ENCODE assay signal across 35 mouse cellular contexts in genomic region chr10:95673351-95673750, GRCm38 (mm10). TPM values are rescaled to one million over a fixed set of nuclear protein-coding genes. Genes with fewer than 3 reads are reported as not detected.
"Had no signal": no experiment of that assay in that cellular context is flagged by ENCODE, and none has a peak within 500 bp of the region (broad histone marks: within the 10 kb centered on the region; RNA-seq: fewer than 3 reads in every experiment).

Gene Anapc15-ps (minus strand): TSS chr10:95673451.

- H3K27ac ChIP-seq: embryonic facial prominence, embryonic 12.5 days; forebrain, embryonic 10.5 days; forebrain, embryonic 12.5 days; forebrain, embryonic 13.5 days; forebrain, embryonic 15.5 days; gastrocnemius, adult 2 months; heart, adult 2 months had no signal

- H3K4me3 ChIP-seq: embryonic facial prominence, embryonic 12.5 days; embryonic facial prominence, embryonic 15.5 days; erythroblast, embryonic 14.5 days; forebrain, embryonic 10.5 days; forebrain, embryonic 12.5 days; forebrain, embryonic 13.5 days; forebrain, embryonic 15.5 days; gastrocnemius, adult 2 months; heart, adult 2 months had no signal

- H3K9me3 ChIP-seq: embryonic facial prominence, embryonic 12.5 days; embryonic facial prominence, embryonic 15.5 days; forebrain, embryonic 10.5 days; forebrain, embryonic 12.5 days; forebrain, embryonic 13.5 days; forebrain, embryonic 15.5 days had no signal

- H3K4me2 ChIP-seq: embryonic facial prominence, embryonic 12.5 days; embryonic facial prominence, embryonic 15.5 days; forebrain, embryonic 12.5 days; forebrain, embryonic 13.5 days; forebrain, embryonic 15.5 days had no signal

- H3K4me1 ChIP-seq: forebrain, embryonic 12.5 days; forebrain, embryonic 13.5 days had no signal

- H3K36me3 ChIP-seq: embryonic facial prominence, embryonic 12.5 days; embryonic facial prominence, embryonic 15.5 days; forebrain, embryonic 10.5 days; forebrain, embryonic 12.5 days; forebrain, embryonic 15.5 days had no signal

- DNase-seq: cerebellum, adult 2 months; cerebellum, adult 8-10 months; cerebellum, adult 9-10 months; cerebellum, adult 9-11 months; cerebellum, postnatal 10 days; cerebellum, postnatal 14 days; cerebellum, postnatal 25 days; cerebellum, postnatal 36 days; embryo, embryonic 11 days; forebrain, postnatal 0 days; gastrocnemius, adult 2 months; gastrocnemius, postnatal 10 days; gastrocnemius, postnatal 14 days; gastrocnemius, postnatal 25 days; gastrocnemius, postnatal 36 days; heart, adult 18-20 months; heart, adult 2 months had no signal

- H3K27me3 ChIP-seq: embryonic facial prominence, embryonic 12.5 days; embryonic facial prominence, embryonic 15.5 days; forebrain, embryonic 12.5 days; forebrain, embryonic 13.5 days; forebrain, embryonic 15.5 days had no signal

- ATAC-seq: forebrain, embryonic 13.5 days; forebrain, embryonic 14.5 days; forebrain, embryonic 15.5 days; forebrain, embryonic 16.5 days; forebrain, postnatal 0 days had no signal

- H3K9ac ChIP-seq: embryonic facial prominence, embryonic 12.5 days; embryonic facial prominence, embryonic 15.5 days; forebrain, embryonic 12.5 days; forebrain, embryonic 13.5 days; forebrain, embryonic 15.5 days; forebrain, postnatal 0 days had no signal

RNA-seq across cellular contexts. Expression of gene Anapc15-ps, which starts in this region (rescaled TPM):
- total RNA-seq: forebrain, postnatal 0 days; gastrocnemius, adult 18-20 months; gastrocnemius, adult 2 months; gastrocnemius, adult 8-10 months; gastrocnemius, postnatal 10 days; gastrocnemius, postnatal 14 days; gastrocnemius, postnatal 25 days; gastrocnemius, postnatal 36 days; gastrocnemius, postnatal 4 days; heart, adult 18-20 months; heart, adult 2 months; heart, adult 8-10 months had no signal
- polyA plus RNA-seq: cortical plate, adult 2 months; embryonic facial prominence, embryonic 11.5 days; embryonic facial prominence, embryonic 12.5 days; embryonic facial prominence, embryonic 14.5 days; embryonic facial prominence, embryonic 15.5 days; erythroblast, embryonic 14.5 days; forebrain, embryonic 10.5 days; forebrain, embryonic 11.5 days; forebrain, embryonic 12.5 days; forebrain, embryonic 13.5 days; forebrain, embryonic 14.5 days; forebrain, embryonic 15.5 days; forebrain, embryonic 16.5 days; forebrain, postnatal 0 days; gonadal fat pad, adult 2 months; heart, adult 2 months had no signal
